Mouse (Mus musculus): ENCODE data around the gene Txndc8. TPM values are rescaled to one million over a fixed set of nuclear protein-coding genes. Genes with fewer than 3 reads are reported as not detected.

The Txndc8 gene
- polyA plus RNA-seq, 1 experiment from 2014 or later, result not detected

- Histone ChIP-seq H3K4me2 (peak overlapping the region; percentile 75), H3K4me3 (peak overlapping the region; percentile 78), H3K27me3 (no peaks in the 10 kb centered on the region; the same call in 1 of the 2 replicates), H3K9ac (peak overlapping the region; percentile 89), H3K36me3 (ENCODE audit: poor library complexity, severe bottlenecking) (peaks cover 24% of the 10 kb centered on the region), H3K27ac (no peak overlapping the region), H3K4me1 (peaks cover 30% of the 10 kb centered on the region), H3K9me3 (replicated peaks) (no peaks in the 10 kb centered on the region)
- no peak for ATAC-seq
- WGBS, result 68% methylated on average over 8 of the region's 8 CpGs
These were observed 53.9 kb downstream of the Txndc8 start for GRCm38 (mm10) chr4:57954991-57955390.

DNA sequence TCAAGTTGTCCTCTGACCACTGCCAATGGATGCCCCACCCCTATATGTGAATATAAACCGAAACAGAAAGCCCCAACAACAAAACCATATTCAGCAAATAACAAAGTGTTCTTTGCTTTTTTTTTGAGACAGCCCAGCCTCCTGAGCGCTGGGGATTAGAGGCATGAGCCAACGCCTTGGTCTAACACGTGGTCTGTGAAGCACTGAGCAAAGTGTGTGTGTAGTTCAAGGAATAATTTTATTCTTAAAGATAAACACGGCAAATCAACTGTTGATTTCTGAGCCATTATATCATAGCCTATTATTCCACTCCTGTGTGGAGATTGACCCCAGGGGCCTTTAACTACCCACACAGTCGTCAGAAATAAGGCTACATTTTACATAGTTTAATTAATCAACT is 54.3 kb downstream of the Txndc8 start:
- no peak overlapping the region for H3K27ac ChIP-seq
- peak overlapping the region; percentile 78 for H3K4me3 ChIP-seq
- H3K9ac ChIP-seq, result no peak overlapping the region; the same call in 1 of the 2 replicates
- peaks cover 30% of the 10 kb centered on the region for H3K4me1 ChIP-seq
- H3K27me3 ChIP-seq, result no peaks in the 10 kb centered on the region; the same call in 1 of the 2 replicates
- H3K9me3 ChIP-seq (replicated peaks), result no peaks in the 10 kb centered on the region
- peaks cover 28% of the 10 kb centered on the region for H3K36me3 ChIP-seq (ENCODE audit: poor library complexity, severe bottlenecking)
- 65% methylated on average over 6 of the region's 6 CpGs for WGBS
- ATAC-seq, result no peak
- peak overlapping the region; percentile 75 for H3K4me2 ChIP-seq

DNA sequence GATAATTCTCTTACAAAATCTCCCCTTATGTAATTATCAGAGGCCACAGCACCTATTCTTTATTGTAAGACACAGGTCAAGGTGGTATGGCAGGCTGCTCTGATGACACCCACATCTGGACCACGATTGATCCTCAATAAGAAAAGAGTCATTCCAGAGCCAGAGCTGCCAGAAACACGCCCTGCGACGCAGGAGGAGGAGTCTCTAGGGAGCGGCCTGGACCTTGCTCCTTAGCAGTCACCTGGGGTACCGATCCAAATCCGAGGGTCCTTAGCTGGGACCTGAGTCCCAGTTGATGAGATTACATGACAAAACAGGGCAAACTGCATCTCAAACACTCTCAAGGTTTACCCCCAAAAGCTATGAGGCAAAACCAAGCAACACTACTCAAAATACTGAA is 55.1 kb downstream of the Txndc8 start:
- H3K27ac ChIP-seq, result no peak overlapping the region
- no peaks in the 10 kb centered on the region; the same call in 1 of the 2 replicates for H3K27me3 ChIP-seq
- H3K4me1 ChIP-seq, result peaks cover 30% of the 10 kb centered on the region
- no peak overlapping the region for H3K4me3 ChIP-seq
- peak overlapping the region; percentile 11; the same call in 1 of the 2 replicates for H3K4me2 ChIP-seq
- 85% methylated on average over 7 of the region's 7 CpGs for WGBS
- H3K36me3 ChIP-seq (ENCODE audit: poor library complexity, severe bottlenecking), result peaks cover 36% of the 10 kb centered on the region
- ATAC-seq, result no peak
- no peaks in the 10 kb centered on the region for H3K9me3 ChIP-seq (replicated peaks)
- H3K9ac ChIP-seq, result no peak overlapping the region

- H3K4me2 ChIP-seq, result no peak overlapping the region
- peaks cover 30% of the 10 kb centered on the region for H3K4me1 ChIP-seq
- WGBS, result 97% methylated on average over 1 of the region's 1 CpGs
- H3K27me3 ChIP-seq, result no peaks in the 10 kb centered on the region; the same call in 1 of the 2 replicates
- H3K9ac ChIP-seq, result no peak overlapping the region
- H3K36me3 ChIP-seq (ENCODE audit: poor library complexity, severe bottlenecking), result peaks cover 45% of the 10 kb centered on the region
- H3K27ac ChIP-seq, result no peak overlapping the region
- ATAC-seq, result no peak
- no peaks in the 10 kb centered on the region for H3K9me3 ChIP-seq (replicated peaks)
- no peak overlapping the region for H3K4me3 ChIP-seq
These were observed 56.0 kb downstream of the Txndc8 start for GRCm38 (mm10) chr4:57952891-57953290.

DNA sequence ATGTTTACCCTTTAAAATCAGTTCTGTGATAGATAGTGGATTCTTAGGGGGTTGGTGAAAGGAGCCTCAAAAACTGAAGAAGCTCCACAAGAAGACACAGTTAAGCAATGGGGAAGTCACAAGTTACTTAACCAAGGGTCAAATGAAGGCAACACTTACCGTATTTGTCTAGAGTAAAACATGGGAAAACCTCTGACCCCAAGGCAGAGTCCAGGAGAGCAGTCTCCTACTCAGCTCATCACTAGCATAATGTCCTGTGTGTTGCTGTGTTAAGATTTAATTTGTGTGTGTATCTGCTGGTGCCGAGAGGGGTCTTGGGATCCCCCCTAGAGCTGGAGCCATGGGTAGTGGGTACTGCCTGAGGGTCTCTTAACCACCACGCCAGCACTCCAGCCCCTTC is 56.5 kb downstream of the Txndc8 start:
- no peak for ATAC-seq
- no peak overlapping the region for H3K9ac ChIP-seq
- H3K4me3 ChIP-seq, result no peak overlapping the region
- H3K9me3 ChIP-seq (replicated peaks), result no peaks in the 10 kb centered on the region
- H3K27me3 ChIP-seq, result no peaks in the 10 kb centered on the region
- H3K4me2 ChIP-seq, result no peak overlapping the region
- no peak overlapping the region for H3K27ac ChIP-seq
- H3K4me1 ChIP-seq, result peaks cover 28% of the 10 kb centered on the region
- peaks cover 50% of the 10 kb centered on the region for H3K36me3 ChIP-seq (ENCODE audit: poor library complexity, severe bottlenecking)
- WGBS, result 93% methylated on average over 3 of the region's 3 CpGs

GRCm38 (mm10) chr4:57949866-57950265 is 59.1 kb downstream of the Txndc8 start:
- 95% methylated on average over 6 of the region's 6 CpGs for WGBS
- no peak overlapping the region for H3K4me3 ChIP-seq
- no peaks in the 10 kb centered on the region for H3K27me3 ChIP-seq
- H3K9me3 ChIP-seq (replicated peaks), result no peaks in the 10 kb centered on the region
- peaks cover 73% of the 10 kb centered on the region for H3K36me3 ChIP-seq (ENCODE audit: poor library complexity, severe bottlenecking)
- no peak overlapping the region for H3K9ac ChIP-seq
- no peak overlapping the region for H3K27ac ChIP-seq
- no peak for ATAC-seq
- no peak overlapping the region for H3K4me2 ChIP-seq
- H3K4me1 ChIP-seq, result peaks cover 14% of the 10 kb centered on the region

DNA sequence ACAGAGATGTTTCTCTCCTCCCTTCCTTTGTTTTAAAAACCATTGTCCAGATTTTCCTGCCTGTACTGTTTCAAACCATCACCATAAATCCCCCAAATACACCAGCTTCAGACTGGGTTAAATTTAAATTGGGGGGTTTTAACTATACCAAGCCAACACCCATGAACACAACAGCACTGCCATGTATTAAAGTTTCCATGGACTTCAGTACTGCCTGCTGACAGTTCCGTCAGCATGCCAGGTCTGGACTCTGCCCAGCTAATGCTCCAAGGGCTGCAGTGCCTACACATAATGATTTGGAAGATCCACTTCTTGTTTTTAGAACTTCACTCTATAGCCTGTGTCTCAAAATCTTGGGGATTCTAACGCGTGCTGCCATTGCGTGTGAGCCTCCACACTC is 61.4 kb downstream of the Txndc8 start:
- H3K27me3 ChIP-seq, result no peaks in the 10 kb centered on the region
- H3K27ac ChIP-seq, result no peak overlapping the region
- 94% methylated on average over 4 of the region's 4 CpGs for WGBS
- no peak overlapping the region for H3K4me2 ChIP-seq
- H3K9ac ChIP-seq, result no peak overlapping the region
- ATAC-seq, result no peak
- H3K4me3 ChIP-seq, result no peak overlapping the region
- peaks cover 97% of the 10 kb centered on the region for H3K36me3 ChIP-seq (ENCODE audit: poor library complexity, severe bottlenecking)
- no peaks in the 10 kb centered on the region for H3K9me3 ChIP-seq (replicated peaks)
- H3K4me1 ChIP-seq, result no peaks in the 10 kb centered on the region

DNA sequence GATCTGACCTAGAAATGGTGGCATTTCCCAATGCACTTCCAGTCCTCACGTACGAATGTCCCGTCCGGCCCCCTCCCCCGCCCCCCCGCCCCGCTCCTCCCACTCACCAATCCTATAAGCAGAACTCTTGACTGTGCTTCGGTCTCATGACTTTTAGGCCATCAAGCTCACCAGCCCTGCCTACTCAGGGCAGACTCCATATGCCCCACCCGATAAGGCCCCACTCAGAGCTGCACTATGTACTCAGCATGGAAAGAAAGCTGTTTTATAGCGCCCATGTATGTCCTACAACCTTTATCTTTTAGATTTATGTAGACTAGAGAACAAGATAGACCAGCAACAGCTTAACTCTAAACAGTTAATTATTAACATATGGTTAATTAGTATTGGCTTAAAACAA is 61.9 kb downstream of the Txndc8 start:
- 93% methylated on average over 10 of the region's 10 CpGs for WGBS
- H3K9me3 ChIP-seq (replicated peaks), result no peaks in the 10 kb centered on the region
- no peaks in the 10 kb centered on the region for H3K4me1 ChIP-seq
- H3K4me3 ChIP-seq, result no peak overlapping the region
- ATAC-seq, result no peak
- H3K27ac ChIP-seq, result no peak overlapping the region
- H3K4me2 ChIP-seq, result no peak overlapping the region
- H3K27me3 ChIP-seq, result no peaks in the 10 kb centered on the region
- H3K36me3 ChIP-seq (ENCODE audit: poor library complexity, severe bottlenecking), result peaks cover 97% of the 10 kb centered on the region
- H3K9ac ChIP-seq, result no peak overlapping the region

GRCm38 (mm10) chr4:57942892-57943291 is 66.0 kb downstream of the Txndc8 start:
- H3K27me3 ChIP-seq, result no peaks in the 10 kb centered on the region
- 88% methylated on average over 2 of the region's 2 CpGs for WGBS
- H3K9ac ChIP-seq, result no peak overlapping the region
- no peak overlapping the region for H3K4me3 ChIP-seq
- H3K4me1 ChIP-seq, result no peaks in the 10 kb centered on the region
- peaks cover 60% of the 10 kb centered on the region for H3K36me3 ChIP-seq (ENCODE audit: poor library complexity, severe bottlenecking)
- no peak overlapping the region for H3K27ac ChIP-seq
- no peak for ATAC-seq
- no peak overlapping the region for H3K4me2 ChIP-seq
- no peaks in the 10 kb centered on the region for H3K9me3 ChIP-seq (replicated peaks)

DNA sequence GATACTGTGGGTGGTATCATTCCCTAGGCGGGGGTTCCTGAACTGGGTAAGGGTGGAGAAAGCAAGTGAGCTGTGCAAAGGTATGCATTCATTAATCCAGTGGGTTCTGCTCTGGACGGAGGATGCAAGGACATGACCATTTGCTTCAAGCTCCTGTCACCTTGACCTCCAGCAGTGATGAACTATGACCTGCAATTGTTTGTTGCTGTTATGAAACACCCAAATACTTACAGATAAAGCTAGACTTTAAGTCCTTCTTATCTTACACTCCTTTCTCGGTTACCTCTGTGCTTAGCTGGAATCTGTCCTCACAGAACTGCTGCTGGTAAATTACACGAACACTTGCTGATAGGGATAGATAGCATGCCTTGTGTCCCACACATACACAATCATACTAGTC is 68.3 kb downstream of the Txndc8 start:
- 92% methylated on average over 4 of the region's 4 CpGs for WGBS
- H3K27ac ChIP-seq, result no peak overlapping the region
- H3K27me3 ChIP-seq, result no peaks in the 10 kb centered on the region
- no peak for ATAC-seq
- H3K36me3 ChIP-seq (ENCODE audit: poor library complexity, severe bottlenecking), result peaks cover 41% of the 10 kb centered on the region
- H3K4me1 ChIP-seq, result no peaks in the 10 kb centered on the region
- no peaks in the 10 kb centered on the region for H3K9me3 ChIP-seq (replicated peaks)
- H3K4me3 ChIP-seq, result no peak overlapping the region
- H3K9ac ChIP-seq, result no peak overlapping the region
- H3K4me2 ChIP-seq, result no peak overlapping the region

DNA sequence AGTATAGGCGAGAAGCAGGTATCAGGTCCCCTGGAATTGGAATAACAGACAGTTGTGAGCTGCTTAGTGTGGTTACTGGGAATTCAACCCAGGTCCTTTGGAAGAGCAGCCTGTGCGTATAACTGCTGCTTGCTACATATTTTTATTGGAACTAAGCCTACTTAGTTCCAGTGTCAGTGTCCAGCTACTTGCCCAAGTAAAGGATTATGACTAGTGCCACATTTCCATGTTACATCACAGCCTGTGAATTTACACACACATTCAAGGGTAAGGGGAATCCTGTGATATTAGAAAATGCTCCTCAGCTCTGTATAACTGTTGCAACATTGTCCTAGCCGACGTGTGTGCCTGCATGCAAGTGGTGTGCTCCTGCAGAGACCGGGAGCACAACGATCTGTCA is 71.6 kb downstream of the Txndc8 start:
- H3K9me3 ChIP-seq (replicated peaks), result no peaks in the 10 kb centered on the region; the same call in none of the 2 replicates
- H3K36me3 ChIP-seq (ENCODE audit: poor library complexity, severe bottlenecking), result peaks cover 8% of the 10 kb centered on the region
- H3K27me3 ChIP-seq, result no peaks in the 10 kb centered on the region
- no peak overlapping the region for H3K9ac ChIP-seq
- no peaks in the 10 kb centered on the region for H3K4me1 ChIP-seq
- no peak overlapping the region for H3K4me2 ChIP-seq
- WGBS, result 91% methylated on average over 6 of the region's 6 CpGs
- no peak overlapping the region for H3K4me3 ChIP-seq
- no peak for ATAC-seq
- H3K27ac ChIP-seq, result no peak overlapping the region

DNA sequence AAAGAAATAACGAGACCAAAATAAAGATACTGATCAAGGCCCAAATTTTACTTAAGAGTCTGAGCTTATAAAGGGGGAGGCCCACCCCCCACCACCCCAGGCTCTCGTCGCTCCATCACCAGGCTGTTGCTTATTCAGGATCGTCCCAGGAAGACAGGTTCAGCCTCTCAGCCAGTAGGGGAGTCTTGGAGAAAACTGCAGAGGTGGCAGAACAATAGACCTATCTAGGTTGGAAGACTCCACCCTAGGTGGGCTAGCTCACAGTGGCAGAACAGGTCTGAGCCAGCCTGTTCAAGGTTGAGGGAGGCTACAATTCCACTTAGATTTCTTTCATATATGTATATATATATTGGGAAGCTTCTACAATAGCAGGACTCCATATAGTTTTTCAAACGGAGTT is 74.7 kb downstream of the Txndc8 start:
- Histone ChIP-seq H3K27ac (no peak overlapping the region), H3K4me3 (no peak overlapping the region), H3K36me3 (ENCODE audit: poor library complexity, severe bottlenecking) (no peaks in the 10 kb centered on the region), H3K4me1 (no peaks in the 10 kb centered on the region), H3K27me3 (no peaks in the 10 kb centered on the region), H3K9me3 (replicated peaks) (no peaks in the 10 kb centered on the region; the same call in none of the 2 replicates), H3K9ac (no peak overlapping the region), H3K4me2 (no peak overlapping the region)
- ATAC-seq, result no peak
- 68% methylated on average over 5 of the region's 5 CpGs for WGBS

Measured in forebrain, embryonic 13.5 days (tissue).